Mouse (Mus musculus) urinary bladder, postnatal 14 days (tissue): ENCODE measurements around the gene Slc24a3.

Experiments
- DNase-seq: peaks from one replicate; pipeline ENCODE4 v3.0.0; 2021; ENCODE audit warnings: low spot score

The Slc24a3 gene

GRCm38 (mm10) chr2:145684151-145684550 is 516.6 kb downstream of the Slc24a3 start:
- no peak for DNase-seq

- no peak for DNase-seq
Observed at GRCm38 (mm10) chr2:145684891-145685290, 517.3 kb downstream of the Slc24a3 start.

- no peak for DNase-seq
Observed at GRCm38 (mm10) chr2:145686017-145686416, 518.5 kb downstream of the Slc24a3 start.

- DNase-seq: no peak
Observed at GRCm38 (mm10) chr2:145691367-145692009, 523.9 kb downstream of the Slc24a3 start.
